Mouse (Mus musculus): ENCODE measurements around the gene Notch2. TPM values are rescaled to one million over a fixed set of nuclear protein-coding genes. Genes with fewer than 3 reads are reported as not detected.
A peak's percentile ranks its signal among the peaks of the same experiment; 100 is the strongest.

Gene Notch2
- polyA plus RNA-seq (2012; rRNA removed): 24.9 and 31.5 TPM in 2 replicates

DNA sequence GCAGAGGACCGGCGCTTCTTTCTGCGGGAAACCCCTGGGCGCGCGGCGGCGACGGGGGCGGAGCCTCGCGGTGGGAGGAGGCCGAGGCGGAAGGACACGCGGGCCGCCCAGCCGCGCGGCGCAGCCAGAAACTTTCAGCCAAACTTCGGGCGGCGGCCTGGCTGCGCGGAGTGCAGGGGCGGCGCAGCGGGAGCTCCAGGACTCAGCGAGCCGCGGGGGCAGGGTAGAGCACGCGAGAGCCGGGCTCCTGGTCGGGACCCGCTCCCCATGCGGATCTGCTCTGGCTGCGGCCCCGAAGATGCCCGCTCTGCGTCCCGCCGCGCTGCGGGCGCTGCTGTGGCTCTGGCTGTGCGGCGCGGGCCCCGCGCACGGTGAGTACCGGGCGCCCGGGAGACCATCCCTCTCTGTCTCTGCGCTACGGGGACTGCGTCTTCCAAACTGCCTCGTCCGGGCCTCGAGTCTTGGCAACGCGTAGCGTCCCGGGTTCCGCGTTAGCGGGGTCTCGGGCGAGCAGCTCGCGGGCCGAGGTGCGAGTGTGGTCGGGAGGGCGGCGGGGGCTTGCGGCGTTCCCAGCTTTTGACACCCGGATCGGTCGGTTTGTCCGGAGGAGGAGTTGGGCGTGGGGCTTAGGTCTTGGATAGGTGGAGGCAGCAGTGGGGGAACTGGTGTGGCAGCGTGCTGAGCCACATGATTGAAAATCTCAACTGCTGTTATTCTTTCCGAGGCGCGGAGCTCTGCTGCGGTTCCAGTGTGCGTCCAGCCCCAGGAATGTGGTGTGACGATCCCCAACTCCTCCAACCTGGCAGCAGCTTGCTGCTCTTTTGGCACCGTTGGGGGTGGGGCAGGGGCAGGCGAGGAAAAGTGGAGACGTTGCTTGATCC, at the start of gene Notch2:
Notch2 (plus strand) TSS at position 127 of the 881 bp plus-strand sequence.
- peaks cover 6% of the 10 kb centered on the region for H3K4me1 ChIP-seq (replicated peaks; ENCODE audit: control insufficient read depth, insufficient read depth, low read length)
- peak; percentile 96 for DNase-seq
- under 1% methylated on average over 95 of the region's 95 CpGs for WGBS
- no peak within 1 kb of the TSS for H3K27ac ChIP-seq (ENCODE audit: control insufficient read depth, insufficient read depth, low read length)
- H3K36me3 ChIP-seq (ENCODE audit: control insufficient read depth, insufficient read depth, low read length): no peaks in the 10 kb centered on the region
- H3K27me3 ChIP-seq (ENCODE audit: control insufficient read depth, insufficient read depth, low read length): no peaks in the 10 kb centered on the region
- H3K4me3 ChIP-seq (ENCODE audit: control insufficient read depth, insufficient read depth, low read length): peak within 1 kb of the TSS; percentile 70
- TF ChIP-seq CTCF (IDR thresholded peaks at IDR 0.05; ENCODE audit: borderline replicate concordance, control insufficient read depth, extremely low read depth, insufficient read depth, low read length, poor library complexity) (no peak), POLR2A (IDR thresholded peaks at IDR 0.05; ENCODE audit: control insufficient read depth, extremely low read depth, insufficient read depth, low read length, poor library complexity) (peak; percentile 95)

DNA sequence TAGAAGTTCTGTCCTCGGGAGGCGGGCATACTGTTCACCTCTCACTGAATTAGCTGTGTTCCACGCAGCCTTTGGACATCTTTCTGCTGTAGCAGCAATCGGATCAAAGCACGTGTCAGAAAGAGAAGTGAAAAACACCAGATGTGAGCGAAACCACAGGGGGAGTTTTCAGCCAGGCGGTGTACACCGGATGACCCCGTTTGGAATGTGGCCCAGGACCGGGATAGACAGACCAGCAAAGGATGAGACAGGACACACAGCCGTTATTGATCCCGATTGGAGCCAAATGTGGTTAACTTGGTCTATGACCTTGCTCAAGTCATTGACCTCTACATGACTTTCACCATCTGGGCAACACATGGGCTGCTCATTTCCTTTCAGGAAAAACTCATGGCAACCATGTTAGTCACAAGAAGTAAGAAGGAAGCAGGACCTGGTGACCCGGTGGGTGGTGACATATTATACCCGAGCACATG, 48.4 kb upstream of the Notch2 start:
- H3K27me3 ChIP-seq (ENCODE audit: control insufficient read depth, insufficient read depth, low read length): no peaks in the 10 kb centered on the region

DNA sequence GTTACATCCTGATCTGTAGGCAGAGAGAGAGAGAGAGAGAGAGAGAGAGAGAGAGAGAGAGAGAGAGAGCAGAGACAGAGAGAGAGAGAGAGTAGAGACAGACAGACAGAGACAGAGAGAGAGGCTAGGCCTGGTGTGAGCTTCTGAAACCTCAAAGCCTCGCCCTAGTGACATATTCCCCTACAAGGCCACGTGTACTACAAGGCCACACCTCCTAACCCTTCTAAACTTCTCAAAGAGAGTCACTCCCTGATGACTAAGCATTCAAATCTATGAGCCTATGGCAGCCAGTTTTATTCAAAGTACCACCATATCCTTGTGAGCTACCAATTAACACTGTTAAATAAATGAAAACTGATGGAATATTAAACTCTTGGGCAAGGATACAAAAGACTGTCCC, 45.7 kb upstream of the Notch2 start:
- peaks cover 10% of the 10 kb centered on the region for H3K4me1 ChIP-seq (replicated peaks; ENCODE audit: control insufficient read depth, insufficient read depth, low read length)
- no peak overlapping the region for H3K4me3 ChIP-seq (ENCODE audit: control insufficient read depth, insufficient read depth, low read length)
- no peaks in the 10 kb centered on the region for H3K27me3 ChIP-seq (ENCODE audit: control insufficient read depth, insufficient read depth, low read length)
- DNase-seq: no peak
- TF ChIP-seq CTCF (IDR thresholded peaks at IDR 0.05; ENCODE audit: borderline replicate concordance, control insufficient read depth, extremely low read depth, insufficient read depth, low read length, poor library complexity): no peak
- no peak for TF ChIP-seq POLR2A (IDR thresholded peaks at IDR 0.05; ENCODE audit: control insufficient read depth, extremely low read depth, insufficient read depth, low read length, poor library complexity)
- WGBS: 58% methylated on average over 2 of the region's 2 CpGs
- H3K36me3 ChIP-seq (ENCODE audit: control insufficient read depth, insufficient read depth, low read length): no peaks in the 10 kb centered on the region
- no peak overlapping the region for H3K27ac ChIP-seq (ENCODE audit: control insufficient read depth, insufficient read depth, low read length)

More for the DNA sequence above, 48.4 kb upstream of the Notch2 start:
- WGBS: 9% methylated on average over 14 of the region's 14 CpGs
- H3K27ac ChIP-seq (ENCODE audit: control insufficient read depth, insufficient read depth, low read length): no peak overlapping the region
- no peaks in the 10 kb centered on the region for H3K36me3 ChIP-seq (ENCODE audit: control insufficient read depth, insufficient read depth, low read length)
- TF ChIP-seq POLR2A (IDR thresholded peaks at IDR 0.05; ENCODE audit: control insufficient read depth, extremely low read depth, insufficient read depth, low read length, poor library complexity): no peak
- TF ChIP-seq CTCF (IDR thresholded peaks at IDR 0.05; ENCODE audit: borderline replicate concordance, control insufficient read depth, extremely low read depth, insufficient read depth, low read length, poor library complexity): no peak
- peaks cover 6% of the 10 kb centered on the region for H3K4me1 ChIP-seq (replicated peaks; ENCODE audit: control insufficient read depth, insufficient read depth, low read length)
- DNase-seq: peak; percentile 8
- no peak overlapping the region for H3K4me3 ChIP-seq (ENCODE audit: control insufficient read depth, insufficient read depth, low read length)

DNA sequence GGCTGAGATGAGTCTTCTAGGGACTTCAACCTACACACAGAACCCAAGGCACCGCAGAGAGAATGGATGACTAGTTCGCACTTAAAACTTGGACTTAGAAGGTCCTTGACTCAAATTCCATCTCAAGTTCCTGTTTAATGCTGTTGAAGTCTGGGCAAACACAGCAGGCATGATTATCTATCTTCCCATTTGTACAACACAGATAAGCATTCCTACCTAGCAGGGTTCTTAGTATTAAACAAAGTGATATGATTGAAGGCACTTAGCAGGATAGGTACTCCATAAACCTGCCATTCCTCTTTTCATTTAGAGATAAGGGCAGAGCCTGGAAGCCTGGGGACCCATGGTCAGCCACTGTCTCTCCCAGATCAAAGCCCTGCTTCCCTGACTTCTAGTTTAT, 45.1 kb upstream of the Notch2 start:
- no peak overlapping the region for H3K4me3 ChIP-seq (ENCODE audit: control insufficient read depth, insufficient read depth, low read length)
- no peak for DNase-seq
- no peak for TF ChIP-seq POLR2A (IDR thresholded peaks at IDR 0.05; ENCODE audit: control insufficient read depth, extremely low read depth, insufficient read depth, low read length, poor library complexity)
- no peak for TF ChIP-seq CTCF (IDR thresholded peaks at IDR 0.05; ENCODE audit: borderline replicate concordance, control insufficient read depth, extremely low read depth, insufficient read depth, low read length, poor library complexity)
- WGBS: 95% methylated on average over 2 of the region's 2 CpGs
- H3K27me3 ChIP-seq (ENCODE audit: control insufficient read depth, insufficient read depth, low read length): no peaks in the 10 kb centered on the region
- no peaks in the 10 kb centered on the region for H3K36me3 ChIP-seq (ENCODE audit: control insufficient read depth, insufficient read depth, low read length)
- peaks cover 10% of the 10 kb centered on the region for H3K4me1 ChIP-seq (replicated peaks; ENCODE audit: control insufficient read depth, insufficient read depth, low read length)
- H3K27ac ChIP-seq (ENCODE audit: control insufficient read depth, insufficient read depth, low read length): no peak overlapping the region

DNA sequence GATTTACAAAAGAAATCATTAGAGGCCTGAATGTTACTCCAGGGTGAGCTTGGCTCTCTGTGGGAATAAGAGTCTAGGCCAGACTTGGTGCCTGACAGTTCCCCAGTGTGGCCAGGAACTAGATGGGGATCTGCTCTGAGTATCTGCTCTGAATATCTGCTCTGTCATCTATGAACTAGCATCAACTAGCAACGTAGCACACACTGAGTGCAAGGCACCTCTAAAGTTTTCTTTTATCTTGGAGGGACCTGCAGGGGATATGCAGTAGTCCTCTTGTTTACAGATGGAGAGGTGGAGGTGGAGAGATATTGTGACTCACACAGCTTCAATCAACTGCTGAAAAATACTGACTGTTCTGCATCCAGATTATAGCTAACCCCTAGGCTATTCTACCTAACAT, 44.3 kb upstream of the Notch2 start:
- H3K4me3 ChIP-seq (ENCODE audit: control insufficient read depth, insufficient read depth, low read length): no peak overlapping the region
- no peak for DNase-seq
- TF ChIP-seq CTCF (IDR thresholded peaks at IDR 0.05; ENCODE audit: borderline replicate concordance, control insufficient read depth, extremely low read depth, insufficient read depth, low read length, poor library complexity): no peak
- TF ChIP-seq POLR2A (IDR thresholded peaks at IDR 0.05; ENCODE audit: control insufficient read depth, extremely low read depth, insufficient read depth, low read length, poor library complexity): no peak
- no peak overlapping the region for H3K27ac ChIP-seq (ENCODE audit: control insufficient read depth, insufficient read depth, low read length)
- peaks cover 10% of the 10 kb centered on the region for H3K4me1 ChIP-seq (replicated peaks; ENCODE audit: control insufficient read depth, insufficient read depth, low read length)
- H3K27me3 ChIP-seq (ENCODE audit: control insufficient read depth, insufficient read depth, low read length): no peaks in the 10 kb centered on the region
- WGBS: 80% methylated on average over 1 of the region's 1 CpGs
- no peaks in the 10 kb centered on the region for H3K36me3 ChIP-seq (ENCODE audit: control insufficient read depth, insufficient read depth, low read length)

DNA sequence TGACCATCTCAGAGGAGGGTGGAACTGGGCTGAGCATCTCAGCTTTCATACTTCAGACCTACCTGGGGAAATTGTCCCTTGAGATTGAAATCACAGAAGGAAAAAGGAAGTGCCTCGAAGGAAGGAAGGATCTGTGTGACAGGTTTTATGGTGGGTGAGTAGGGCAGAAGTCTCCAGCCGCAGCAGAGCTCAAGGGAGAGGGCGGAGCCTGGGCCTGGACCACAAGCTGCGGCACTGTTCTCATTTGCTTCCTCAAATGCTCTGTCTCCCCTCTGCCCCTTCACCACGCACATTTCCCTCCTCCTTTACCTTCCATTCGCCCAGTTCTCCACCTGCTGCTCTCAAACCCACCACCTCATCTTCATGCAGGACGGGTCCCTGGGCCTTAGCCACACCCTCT, 42.2 kb upstream of the Notch2 start:
- no peak overlapping the region for H3K27ac ChIP-seq (ENCODE audit: control insufficient read depth, insufficient read depth, low read length)
- peaks cover 4% of the 10 kb centered on the region for H3K4me1 ChIP-seq (replicated peaks; ENCODE audit: control insufficient read depth, insufficient read depth, low read length)
- H3K36me3 ChIP-seq (ENCODE audit: control insufficient read depth, insufficient read depth, low read length): no peaks in the 10 kb centered on the region
- no peak for TF ChIP-seq CTCF (IDR thresholded peaks at IDR 0.05; ENCODE audit: borderline replicate concordance, control insufficient read depth, extremely low read depth, insufficient read depth, low read length, poor library complexity)
- TF ChIP-seq POLR2A (IDR thresholded peaks at IDR 0.05; ENCODE audit: control insufficient read depth, extremely low read depth, insufficient read depth, low read length, poor library complexity): no peak
- no peaks in the 10 kb centered on the region for H3K27me3 ChIP-seq (ENCODE audit: control insufficient read depth, insufficient read depth, low read length)
- 6% methylated on average over 7 of the region's 7 CpGs for WGBS
- no peak overlapping the region for H3K4me3 ChIP-seq (ENCODE audit: control insufficient read depth, insufficient read depth, low read length)
- peak; percentile 22 for DNase-seq

Measured in thymus, adult 2 months (tissue).